Mouse (Mus musculus): Measurements from ENCODE around the gene Ttc30b.

GRCm38 (mm10) chr2:75964512-75964911, 26.1 kb upstream of the Ttc30b start:
- no peak for TF ChIP-seq CHD2 (IDR thresholded peaks at IDR 0.05; ENCODE audit: low read depth, low read length)
- no peak for TF ChIP-seq HCFC1 (IDR thresholded peaks at IDR 0.05; ENCODE audit: borderline replicate concordance, insufficient read depth, low read length)

All from ES-E14 (cell line).